Mouse (Mus musculus) thymus, postnatal 36 days (tissue): ENCODE measurements around the gene Dhx29.

Source experiments
- DNase-seq, 2 experiments: peaks; one replicate each; pipeline ENCODE4 v3.0.0; 2022; ENCODE audit warnings: mixed read lengths in 2 of 2

Dhx29 gene

GRCm38 (mm10) chr13:112927287-112928001, at the start of gene Dhx29, which contains the start of gene Mtrex:
Dhx29 (plus strand) TSS chr13:112927454.
Mtrex (minus strand) TSS chr13:112927398.
- DNase-seq, result peak; percentile 96 to 98

- no peak for DNase-seq
These were observed 40.0 kb upstream of the Dhx29 start for GRCm38 (mm10) chr13:112887234-112887633.

- DNase-seq, result no peak
These were observed 25.1 kb upstream of the Dhx29 start for GRCm38 (mm10) chr13:112902176-112902575.

- peak; percentile 11 for DNase-seq
These were observed 17.6 kb upstream of the Dhx29 start for GRCm38 (mm10) chr13:112909663-112910062.

- no peak for DNase-seq
These were observed 16.8 kb upstream of the Dhx29 start for GRCm38 (mm10) chr13:112910434-112910833.

GRCm38 (mm10) chr13:112919141-112919865, 8.0 kb upstream of the Dhx29 start:
- DNase-seq, result no peak

GRCm38 (mm10) chr13:112920906-112921305, 6.3 kb upstream of the Dhx29 start:
- DNase-seq, result no peak

- no peak for DNase-seq
These were observed 2.0 kb upstream of the Dhx29 start for GRCm38 (mm10) chr13:112925266-112925665.

- DNase-seq, result no peak
These were observed 1.3 kb upstream of the Dhx29 start for GRCm38 (mm10) chr13:112925976-112926375.

- DNase-seq, result peak; percentile 29 to 50
These were observed 458 bp upstream of the Dhx29 start for GRCm38 (mm10) chr13:112926796-112927195.

- no peak for DNase-seq
These were observed 899 bp downstream of the Dhx29 start for GRCm38 (mm10) chr13:112928038-112928668.

GRCm38 (mm10) chr13:112938130-112938529, 10.9 kb downstream of the Dhx29 start:
- no peak for DNase-seq

- no peak for DNase-seq
These were observed 14.7 kb downstream of the Dhx29 start for GRCm38 (mm10) chr13:112941879-112942330.

- DNase-seq, result no peak
These were observed 18.1 kb downstream of the Dhx29 start for GRCm38 (mm10) chr13:112945312-112945711.

- DNase-seq, result no peak
These were observed 18.6 kb downstream of the Dhx29 start for GRCm38 (mm10) chr13:112945900-112946299.

GRCm38 (mm10) chr13:112954067-112954466, 26.8 kb downstream of the Dhx29 start:
- DNase-seq, result no peak

GRCm38 (mm10) chr13:112963081-112963480, 35.8 kb downstream of the Dhx29 start:
- DNase-seq, result no peak

GRCm38 (mm10) chr13:112964421-112964820, 37.2 kb downstream of the Dhx29 start:
- DNase-seq, result no peak

- DNase-seq, result no peak
These were observed 40.0 kb downstream of the Dhx29 start for GRCm38 (mm10) chr13:112967267-112967666.

- peak in 1 of 2 experiments; percentile 24 for DNase-seq
These were observed 49.5 kb downstream of the Dhx29 start for GRCm38 (mm10) chr13:112976720-112977119.

GRCm38 (mm10) chr13:112985605-112986450, 58.6 kb downstream of the Dhx29 start:
- no peak for DNase-seq

GRCm38 (mm10) chr13:112986451-112986950, 59.2 kb downstream of the Dhx29 start:
- DNase-seq, result no peak
